Mouse (Mus musculus): ENCODE measurements at regions not wholly inside any gene's neighbourhood (a gene's known extent, or its start where the extent isn't known, plus 50 kb on each side); places are given as distances from the start of the nearest gene placed in this dataset.

DNA sequence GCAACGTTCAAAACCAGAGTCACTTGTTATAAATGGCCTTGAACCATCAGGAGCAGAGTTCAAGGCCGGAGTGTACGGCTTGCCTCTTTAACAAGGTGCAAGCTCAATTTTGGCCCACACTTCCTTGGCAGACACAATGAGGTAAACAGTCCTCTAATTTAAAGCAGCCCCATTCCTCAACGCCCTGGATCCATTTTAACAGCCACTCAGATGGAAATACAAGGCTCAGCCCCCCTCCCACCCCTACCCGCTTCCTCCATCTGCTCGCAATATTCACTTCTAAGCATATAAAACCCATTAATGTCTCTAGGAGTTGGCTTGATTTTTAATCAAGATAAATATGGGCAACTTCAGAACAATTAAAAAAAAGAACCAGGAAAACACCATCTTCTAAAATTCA lies 105.7 kb downstream of the Pmp22 start:
- TF ChIP-seq POLR2A (IDR thresholded peaks at IDR 0.05; ENCODE audit: extremely low read depth, insufficient read depth, low read length) (no peak), CTCF (IDR thresholded peaks at IDR 0.05; ENCODE audit: low read depth, low read length) (no peak)
